Mouse (Mus musculus) cortical plate, adult 2 months (tissue): ENCODE measurements at regions not wholly inside any gene's neighbourhood (a gene's known extent, or its start where the extent isn't known, plus 50 kb on each side); places are given as distances from the start of the nearest gene placed in this dataset.

Experiments
- CTCF ChIP-seq: fragments of 200-500 bp; IDR thresholded peaks from 2 replicates; pipeline ENCODE4 v1.5.1; 2011; ENCODE audit warnings: mild to moderate bottlenecking, control low read depth, low read length; ENCODE audit not compliant: insufficient read depth; ENCODE audit errors: extremely low read depth
- POLR2A ChIP-seq: fragments of 200-500 bp; IDR thresholded peaks from 2 replicates; pipeline ENCODE4 v1.6.1; 2011; ENCODE audit warnings: mild to moderate bottlenecking, low read length, control low read depth; ENCODE audit not compliant: insufficient read depth; ENCODE audit errors: extremely low read depth

DNA sequence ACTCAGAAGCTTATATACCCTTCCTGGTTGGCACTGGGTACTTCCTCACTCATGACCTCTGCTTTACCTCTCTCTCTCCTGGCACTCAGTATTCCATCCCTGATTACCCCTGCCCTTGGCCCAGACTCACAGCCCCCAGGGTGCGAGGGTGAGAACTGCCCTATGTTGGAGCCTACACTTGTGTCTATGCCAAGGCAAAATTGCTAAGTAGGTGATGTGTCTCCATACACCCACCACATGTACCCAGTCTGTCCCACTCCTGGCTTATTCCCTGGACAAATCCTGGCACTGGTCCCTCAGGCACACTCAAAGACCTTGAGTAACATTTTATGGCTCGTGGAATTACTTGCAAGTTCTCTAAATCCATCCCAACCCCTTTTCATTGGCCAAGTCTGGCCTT is 114.5 kb upstream of the Cd180 start:
- TF ChIP-seq CTCF (no peak), POLR2A (no peak)
